Mouse (Mus musculus): Measurements from ENCODE around the gene Ddx54. TPM values are rescaled to one million over a fixed set of nuclear protein-coding genes. Genes with fewer than 3 reads are reported as not detected.
A peak's percentile ranks its signal among the peaks of the same experiment; 100 is the strongest.

Ddx54 gene
- total and polyA plus RNA-seq, 2 experiments from 2014 or later: 31.9 to 37.3 TPM

DNA sequence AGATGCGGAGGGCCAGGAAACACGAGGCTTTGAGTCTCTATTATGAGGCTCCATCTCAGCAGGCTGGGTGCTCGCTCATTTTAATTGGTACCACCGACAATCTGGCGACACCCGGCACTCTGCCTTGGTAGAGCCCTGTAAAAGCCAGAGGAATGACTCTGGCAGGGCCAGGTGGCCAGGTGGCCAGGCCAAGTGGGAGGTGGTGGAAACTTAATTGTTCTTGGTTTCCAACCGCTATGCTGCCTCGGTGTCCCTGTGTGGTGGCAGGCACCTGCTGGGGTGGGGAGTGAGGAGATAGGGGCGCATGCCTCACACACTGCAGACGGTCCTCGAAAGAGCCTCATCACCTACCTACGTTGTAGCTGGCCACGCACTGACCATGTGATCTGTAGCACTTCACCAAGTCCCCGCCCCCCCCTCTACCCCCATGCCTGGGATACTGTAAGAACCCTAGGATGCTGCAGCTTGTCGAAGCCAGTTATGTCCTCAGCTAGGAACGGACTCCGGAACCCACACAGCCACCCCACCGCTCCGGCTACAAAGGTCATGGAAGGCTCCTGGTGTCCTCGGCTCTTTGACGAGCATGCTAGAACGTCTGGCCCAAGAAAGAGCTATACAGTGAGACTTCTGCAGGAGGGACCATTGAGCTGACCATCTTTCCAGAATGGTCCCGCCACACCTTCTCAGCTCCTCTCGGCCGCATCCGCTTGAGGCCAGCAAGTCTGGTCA lies 32.5 kb upstream of the Ddx54 start:
- no peak overlapping the region for H3K4me3 ChIP-seq (ENCODE audit: low read length)
- H3K27me3 ChIP-seq (ENCODE audit: insufficient read depth, low read length): no peaks in the 10 kb centered on the region
- peaks cover 12% of the 10 kb centered on the region for H3K36me3 ChIP-seq (ENCODE audit: insufficient read depth, low read length)
- no peaks in the 10 kb centered on the region for H3K9me3 ChIP-seq (ENCODE audit: low read length)
- no peak for TF ChIP-seq CTCF (IDR thresholded peaks at IDR 0.05; ENCODE audit: low read depth)
- no peak for DNase-seq (ENCODE audit: low spot score)
- no peak overlapping the region for H3K4me2 ChIP-seq (ENCODE audit: low read depth, low read length)
- peaks cover 16% of the 10 kb centered on the region for H3K4me1 ChIP-seq (ENCODE audit: insufficient read depth, low read length)
- peak overlapping the region; percentile 70 for H3K27ac ChIP-seq
- peak overlapping the region; percentile 30; the same call in 1 of the 2 replicates for H3K9ac ChIP-seq (replicated peaks; ENCODE audit: low read length)
- 69% methylated on average over 26 of the region's 26 CpGs for WGBS
- peak; percentile 59 for ATAC-seq

DNA sequence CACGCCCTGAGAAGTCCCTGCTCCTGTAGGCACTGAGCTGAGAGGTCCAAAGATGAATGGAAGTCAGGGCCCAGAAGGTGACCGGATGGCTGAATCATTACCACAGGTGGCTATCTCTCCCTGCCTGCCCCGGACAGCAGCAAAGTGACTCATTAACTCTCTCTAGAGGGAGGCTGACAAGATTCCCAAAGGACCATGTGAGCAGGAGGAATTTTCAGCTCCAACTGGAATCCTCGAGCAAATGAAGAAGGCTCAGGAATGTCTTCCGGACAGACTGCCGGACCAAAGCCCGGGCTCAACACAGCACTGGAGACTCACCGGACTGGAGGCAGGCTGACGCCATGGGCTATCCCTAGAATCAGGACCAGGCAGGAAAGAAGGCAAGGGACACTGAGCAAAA lies 30.5 kb upstream of the Ddx54 start:
- no peaks in the 10 kb centered on the region for H3K27me3 ChIP-seq (ENCODE audit: insufficient read depth, low read length)
- no peak overlapping the region for H3K4me2 ChIP-seq (ENCODE audit: low read depth, low read length)
- ATAC-seq (no peak), DNase-seq (ENCODE audit: low spot score) (no peak)
- peaks cover 12% of the 10 kb centered on the region for H3K36me3 ChIP-seq (ENCODE audit: insufficient read depth, low read length)
- WGBS: 83% methylated on average over 9 of the region's 9 CpGs
- no peak overlapping the region for H3K27ac ChIP-seq
- no peak overlapping the region for H3K4me3 ChIP-seq (ENCODE audit: low read length)
- no peaks in the 10 kb centered on the region for H3K9me3 ChIP-seq (ENCODE audit: low read length)
- TF ChIP-seq CTCF (IDR thresholded peaks at IDR 0.05; ENCODE audit: low read depth): no peak
- H3K4me1 ChIP-seq (ENCODE audit: insufficient read depth, low read length): peaks cover 20% of the 10 kb centered on the region
- H3K9ac ChIP-seq (replicated peaks; ENCODE audit: low read length): no peak overlapping the region

DNA sequence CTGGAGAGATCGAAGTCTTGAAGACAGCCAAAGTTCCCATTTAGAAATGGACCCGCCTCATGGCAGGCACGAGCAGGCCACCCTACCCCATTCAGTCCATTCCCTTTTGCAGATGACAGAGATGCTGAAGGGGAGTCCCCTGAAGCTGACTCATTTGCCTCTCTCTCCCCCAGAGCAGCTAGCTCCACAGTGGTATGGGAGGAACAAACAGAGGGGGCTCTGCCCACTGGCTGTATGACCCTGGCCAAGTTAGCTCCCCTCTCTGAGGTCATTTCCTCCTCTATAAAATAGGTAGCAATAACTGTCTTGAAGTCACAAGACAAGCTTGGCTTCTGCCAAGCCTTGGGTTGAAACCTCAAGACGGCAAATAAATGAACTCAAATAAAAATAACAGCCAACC lies 29.0 kb upstream of the Ddx54 start:
- WGBS: 96% methylated on average over 4 of the region's 4 CpGs

DNA sequence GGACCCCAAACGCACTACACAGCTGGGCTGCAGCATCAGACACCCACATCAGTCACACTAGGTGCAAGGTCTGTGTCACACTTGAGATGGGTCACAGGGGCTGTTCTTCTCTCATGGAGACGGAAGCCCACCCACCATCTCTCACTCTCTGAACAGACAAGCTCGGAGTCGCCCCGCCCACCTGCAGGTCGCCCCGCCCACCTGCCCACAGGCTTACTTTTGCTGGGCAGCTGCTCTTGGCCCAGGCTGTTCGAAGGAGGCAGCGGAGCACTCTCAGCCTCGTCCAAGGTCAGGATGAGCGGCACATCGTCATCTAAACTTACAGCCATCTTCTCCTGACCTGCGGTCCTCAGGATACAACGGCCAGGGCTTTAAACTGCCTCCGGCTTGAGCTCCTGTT lies 27.6 kb upstream of the Ddx54 start:
- TF ChIP-seq CTCF (IDR thresholded peaks at IDR 0.05; ENCODE audit: low read depth): no peak
- Histone ChIP-seq H3K4me2 (ENCODE audit: low read depth, low read length) (no peak overlapping the region), H3K9ac (replicated peaks; ENCODE audit: low read length) (no peak overlapping the region), H3K4me3 (ENCODE audit: low read length) (no peak overlapping the region), H3K27ac (no peak overlapping the region), H3K27me3 (ENCODE audit: insufficient read depth, low read length) (no peaks in the 10 kb centered on the region), H3K9me3 (ENCODE audit: low read length) (no peaks in the 10 kb centered on the region), H3K36me3 (ENCODE audit: insufficient read depth, low read length) (peaks cover 12% of the 10 kb centered on the region), H3K4me1 (ENCODE audit: insufficient read depth, low read length) (peaks cover 21% of the 10 kb centered on the region)
- DNase-seq (ENCODE audit: low spot score) (no peak), ATAC-seq (no peak)
- WGBS: 36% methylated on average over 15 of the region's 15 CpGs

More for the DNA sequence above, 29.0 kb upstream of the Ddx54 start:
- ATAC-seq (no peak), DNase-seq (ENCODE audit: low spot score) (no peak)
- no peaks in the 10 kb centered on the region for H3K9me3 ChIP-seq (ENCODE audit: low read length)
- H3K4me2 ChIP-seq (ENCODE audit: low read depth, low read length): no peak overlapping the region
- H3K27ac ChIP-seq: no peak overlapping the region
- TF ChIP-seq CTCF (IDR thresholded peaks at IDR 0.05; ENCODE audit: low read depth): no peak
- H3K27me3 ChIP-seq (ENCODE audit: insufficient read depth, low read length): no peaks in the 10 kb centered on the region
- peaks cover 12% of the 10 kb centered on the region for H3K36me3 ChIP-seq (ENCODE audit: insufficient read depth, low read length)
- H3K9ac ChIP-seq (replicated peaks; ENCODE audit: low read length): no peak overlapping the region
- peaks cover 28% of the 10 kb centered on the region for H3K4me1 ChIP-seq (ENCODE audit: insufficient read depth, low read length)
- H3K4me3 ChIP-seq (ENCODE audit: low read length): no peak overlapping the region

DNA sequence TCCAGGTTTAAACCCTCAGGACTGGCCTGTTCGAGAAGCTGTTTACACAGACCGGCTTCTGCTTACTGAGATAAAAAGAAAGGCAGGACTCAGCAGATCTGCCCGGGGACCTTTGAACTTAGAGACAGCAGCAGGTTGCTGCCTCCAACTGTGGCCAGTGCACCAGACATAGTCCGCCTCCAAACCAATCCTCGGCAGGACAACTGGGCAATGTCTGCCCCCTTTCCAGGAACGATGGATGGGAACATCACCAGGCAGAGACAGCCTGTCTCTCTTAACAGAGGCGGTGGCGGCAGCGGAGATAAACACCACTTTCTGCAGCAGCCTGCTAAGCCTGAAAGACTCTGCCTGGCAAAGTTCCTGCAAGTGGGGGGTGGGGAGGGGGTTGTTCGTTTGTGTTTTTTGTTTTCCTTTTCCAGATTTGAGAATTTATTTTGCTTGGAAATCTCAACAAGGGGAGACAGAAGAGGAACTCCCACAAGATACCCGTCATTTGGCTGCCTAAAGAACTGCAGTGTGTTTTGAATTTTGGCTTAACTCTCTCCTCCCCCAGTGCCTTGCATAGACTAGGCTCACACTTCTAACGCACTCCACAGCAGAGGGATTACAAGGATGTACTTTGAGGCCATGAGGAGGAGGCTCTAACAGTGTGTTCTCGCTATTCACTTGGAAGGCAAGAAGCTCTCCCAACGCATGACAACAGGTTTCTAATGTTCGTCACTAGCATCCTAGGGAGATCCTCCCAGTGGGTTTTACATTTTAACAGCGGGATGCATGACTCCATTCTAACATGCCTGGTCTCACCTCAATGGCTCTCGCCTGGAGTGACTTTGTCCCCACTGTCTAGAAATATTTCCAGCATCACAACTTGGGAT lies 25.6 kb upstream of the Ddx54 start:
- peak overlapping the region; percentile 72; the same call in 1 of the 2 replicates for H3K9ac ChIP-seq (replicated peaks; ENCODE audit: low read length)
- peaks cover 16% of the 10 kb centered on the region for H3K4me1 ChIP-seq (ENCODE audit: insufficient read depth, low read length)
- TF ChIP-seq CTCF (IDR thresholded peaks at IDR 0.05; ENCODE audit: low read depth): no peak
- H3K27me3 ChIP-seq (ENCODE audit: insufficient read depth, low read length): no peaks in the 10 kb centered on the region
- H3K36me3 ChIP-seq (ENCODE audit: insufficient read depth, low read length): peaks cover 9% of the 10 kb centered on the region
- DNase-seq (ENCODE audit: low spot score) (no peak), ATAC-seq (no peak)
- peak overlapping the region; percentile 76 for H3K27ac ChIP-seq
- no peaks in the 10 kb centered on the region for H3K9me3 ChIP-seq (ENCODE audit: low read length)
- peak overlapping the region; percentile 93 for H3K4me2 ChIP-seq (ENCODE audit: low read depth, low read length)
- H3K4me3 ChIP-seq (ENCODE audit: low read length): peak overlapping the region; percentile 81
- WGBS: 12% methylated on average over 17 of the region's 17 CpGs

DNA sequence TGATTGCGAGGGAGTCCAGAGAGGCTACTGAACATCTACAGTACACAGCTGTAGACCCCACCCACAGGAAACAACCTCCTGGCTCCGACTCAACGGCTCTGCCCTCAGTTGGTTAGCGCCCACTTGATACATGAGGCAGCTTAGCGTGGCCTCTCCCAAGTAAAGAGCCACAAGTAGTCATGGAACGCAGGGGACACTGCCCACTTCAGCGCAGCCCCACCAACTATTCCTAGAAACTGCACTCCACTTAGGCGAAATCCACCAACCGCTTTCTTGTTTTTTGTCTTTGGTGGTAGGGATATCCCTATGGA lies 25.0 kb upstream of the Ddx54 start:
- Histone ChIP-seq H3K27ac (peak overlapping the region; percentile 76; the same call in 1 of the 2 replicates), H3K36me3 (ENCODE audit: insufficient read depth, low read length) (peaks cover 6% of the 10 kb centered on the region; the same call in 1 of the 2 replicates), H3K4me2 (ENCODE audit: low read depth, low read length) (peak overlapping the region; percentile 93), H3K4me3 (ENCODE audit: low read length) (peak overlapping the region; percentile 81), H3K9me3 (ENCODE audit: low read length) (no peaks in the 10 kb centered on the region), H3K27me3 (ENCODE audit: insufficient read depth, low read length) (no peaks in the 10 kb centered on the region), H3K4me1 (ENCODE audit: insufficient read depth, low read length) (peaks cover 16% of the 10 kb centered on the region), H3K9ac (replicated peaks; ENCODE audit: low read length) (peak overlapping the region; percentile 72)
- ATAC-seq: no peak
- TF ChIP-seq CTCF (IDR thresholded peaks at IDR 0.05; ENCODE audit: low read depth): no peak
- DNase-seq (ENCODE audit: low spot score): no peak
- WGBS: 25% methylated on average over 9 of the region's 9 CpGs

Measured in hindbrain, postnatal 0 days (tissue).